Mouse (Mus musculus): Measurements from ENCODE around the gene Gm12887.

- TF ChIP-seq CTCF (IDR thresholded peaks at IDR 0.05; ENCODE audit: low read depth, low read length): no peak
- TF ChIP-seq POLR2A (IDR thresholded peaks at IDR 0.05; ENCODE audit: extremely low read depth, insufficient read depth, low read length): no peak
Observed at GRCm38 (mm10) chr4:121622003-121622402, at the start of gene Gm12887.
